Mouse (Mus musculus): Measurements from ENCODE around the gene Lpcat4. TPM values are rescaled to one million over a fixed set of nuclear protein-coding genes. Genes with fewer than 3 reads are reported as not detected.

Gene Lpcat4
- polyA plus RNA-seq, 1 experiment from 2014 or later: 21.0 TPM

DNA sequence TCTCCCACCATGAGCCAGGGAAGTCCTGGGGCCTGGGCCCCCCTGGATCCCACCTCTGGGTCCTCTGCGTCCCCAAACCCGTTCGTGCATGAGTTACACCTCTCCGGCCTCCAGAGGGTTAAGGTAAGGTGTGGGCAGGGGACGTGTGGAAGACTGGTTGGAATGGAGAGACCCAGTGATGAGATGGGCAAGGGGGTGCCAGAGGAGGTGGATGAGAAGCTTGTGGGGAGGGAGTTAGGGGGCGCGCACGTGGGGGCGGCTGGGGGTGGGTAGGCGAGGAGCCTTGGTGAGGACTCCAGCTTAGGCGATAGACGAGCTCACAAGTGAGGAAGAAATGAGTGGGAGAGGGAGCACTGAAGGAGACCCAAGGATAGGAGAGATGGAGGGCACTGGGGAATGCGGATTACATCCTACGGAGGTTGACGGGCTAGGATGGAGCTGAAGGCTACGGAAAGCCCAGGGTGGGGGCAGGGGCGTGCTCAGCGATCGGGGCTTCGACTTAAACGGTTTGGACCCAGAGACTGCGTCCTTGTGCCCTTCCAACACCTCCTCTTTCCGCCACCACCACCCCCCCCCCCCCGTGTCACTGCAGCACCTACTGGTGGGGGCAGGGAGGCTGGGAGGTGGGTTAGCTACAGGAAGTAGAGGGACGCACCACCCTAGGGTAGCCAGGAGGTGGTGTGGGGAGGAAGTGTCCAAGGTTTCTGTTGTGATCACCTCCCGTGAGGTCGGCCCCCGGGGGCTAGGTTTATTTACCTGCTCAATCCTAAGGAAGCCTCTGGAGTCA, 860 bp downstream of the Lpcat4 start:
- under 1% methylated on average over 28 of the region's 28 CpGs for WGBS
- H3K36me3 ChIP-seq: peaks cover 11% of the 10 kb centered on the region; the same call in 1 of the 2 replicates
- H3K9ac ChIP-seq: peak overlapping the region; percentile 66
- H3K27ac ChIP-seq: peak overlapping the region; percentile 94
- peak overlapping the region; percentile 85 for H3K4me3 ChIP-seq
- peaks cover 16% of the 10 kb centered on the region for H3K4me1 ChIP-seq
- H3K9me3 ChIP-seq: no peaks in the 10 kb centered on the region
- peak overlapping the region; percentile 93 for H3K4me2 ChIP-seq
- no peaks in the 10 kb centered on the region for H3K27me3 ChIP-seq
- 0 out of 2 replicates have a peak, but pooled peaks have one; percentile 27 for ATAC-seq (ENCODE audit: insufficient number of reproducible peaks, low FRiP score, low TSS enrichment, low read depth)

DNA sequence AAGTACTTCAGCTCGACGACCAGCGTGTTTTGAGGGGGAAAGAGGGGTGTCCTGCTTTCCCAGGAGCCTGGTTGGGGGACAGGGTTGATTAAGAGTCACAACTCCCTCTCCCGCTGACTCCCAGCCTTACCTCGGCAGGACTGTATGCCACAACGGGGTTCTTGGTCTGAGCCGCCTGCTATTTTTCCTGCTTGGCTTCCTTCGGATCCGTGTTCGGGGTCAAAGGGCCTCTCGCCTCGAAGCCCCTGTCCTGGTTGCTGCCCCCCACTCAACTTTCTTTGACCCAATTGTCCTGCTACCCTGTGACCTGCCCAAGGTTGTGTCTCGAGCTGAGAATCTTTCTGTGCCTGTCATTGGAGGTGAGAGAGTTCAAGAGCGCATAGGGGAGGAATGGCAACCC, 2.5 kb downstream of the Lpcat4 start:
- H3K4me1 ChIP-seq: peaks cover 18% of the 10 kb centered on the region
- no peak overlapping the region for H3K4me3 ChIP-seq
- 73% methylated on average over 14 of the region's 14 CpGs for WGBS
- H3K36me3 ChIP-seq: peaks cover 11% of the 10 kb centered on the region; the same call in 1 of the 2 replicates
- no peak overlapping the region for H3K9ac ChIP-seq
- H3K9me3 ChIP-seq: no peaks in the 10 kb centered on the region
- H3K4me2 ChIP-seq: no peak overlapping the region
- H3K27me3 ChIP-seq: no peaks in the 10 kb centered on the region
- no peak for ATAC-seq (ENCODE audit: insufficient number of reproducible peaks, low FRiP score, low TSS enrichment, low read depth)
- no peak overlapping the region for H3K27ac ChIP-seq

DNA sequence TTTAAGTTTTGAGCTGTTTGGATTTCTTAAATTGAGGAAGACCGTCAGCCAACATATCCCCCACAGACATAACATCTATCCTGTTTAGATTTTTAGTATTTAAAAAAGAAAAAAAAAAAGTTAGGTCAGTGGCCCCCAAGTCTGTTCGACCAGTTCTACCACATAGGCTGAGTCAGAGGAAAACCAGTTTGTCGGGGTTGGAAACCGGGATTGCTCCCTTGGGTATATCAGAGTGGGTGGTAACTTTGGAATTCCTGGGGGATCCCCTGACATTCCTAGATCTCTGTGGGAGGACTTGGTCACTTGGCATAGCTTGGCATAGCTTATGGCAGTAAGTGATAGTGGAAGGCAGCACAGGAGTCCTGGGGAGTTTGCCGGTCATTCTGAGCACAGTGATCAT, 6.0 kb downstream of the Lpcat4 start:
- WGBS: 77% methylated on average over 5 of the region's 5 CpGs
- Histone ChIP-seq H3K4me2 (no peak overlapping the region), H3K9ac (no peak overlapping the region), H3K9me3 (no peaks in the 10 kb centered on the region), H3K4me3 (no peak overlapping the region), H3K36me3 (peaks cover 14% of the 10 kb centered on the region; the same call in 1 of the 2 replicates), H3K27me3 (no peaks in the 10 kb centered on the region), H3K4me1 (peaks cover 13% of the 10 kb centered on the region), H3K27ac (no peak overlapping the region)
- ATAC-seq (ENCODE audit: insufficient number of reproducible peaks, low FRiP score, low TSS enrichment, low read depth): no peak

DNA sequence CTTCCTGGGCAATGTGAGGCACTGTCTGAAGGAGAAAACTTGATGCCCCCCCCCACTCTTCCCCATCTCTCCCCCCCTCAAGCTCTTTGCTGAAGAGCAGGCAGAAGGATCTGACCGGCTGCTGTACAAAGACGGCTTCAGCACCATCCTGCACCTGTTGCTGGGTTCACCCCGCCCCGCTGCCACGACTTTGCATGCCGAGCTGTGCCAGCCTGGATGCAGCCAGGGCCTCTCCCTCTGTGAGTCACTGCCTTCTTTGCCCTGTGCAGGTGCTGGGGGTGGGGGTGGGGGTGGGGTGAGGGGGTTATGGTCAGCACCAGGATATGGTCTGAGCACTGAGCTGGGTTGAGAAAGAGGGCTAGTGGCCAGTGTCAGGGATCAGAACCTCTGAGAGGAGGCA, 6.9 kb downstream of the Lpcat4 start:
- H3K9me3 ChIP-seq: no peaks in the 10 kb centered on the region
- peaks cover 5% of the 10 kb centered on the region; the same call in 1 of the 2 replicates for H3K4me1 ChIP-seq
- H3K27ac ChIP-seq: no peak overlapping the region
- 0 out of 2 replicates have a peak, but pooled peaks have one; percentile 53 for ATAC-seq (ENCODE audit: insufficient number of reproducible peaks, low FRiP score, low TSS enrichment, low read depth)
- 73% methylated on average over 6 of the region's 6 CpGs for WGBS
- peaks cover 14% of the 10 kb centered on the region; the same call in 1 of the 2 replicates for H3K36me3 ChIP-seq
- H3K4me2 ChIP-seq: no peak overlapping the region
- H3K4me3 ChIP-seq: no peak overlapping the region
- H3K27me3 ChIP-seq: no peaks in the 10 kb centered on the region
- no peak overlapping the region for H3K9ac ChIP-seq

DNA sequence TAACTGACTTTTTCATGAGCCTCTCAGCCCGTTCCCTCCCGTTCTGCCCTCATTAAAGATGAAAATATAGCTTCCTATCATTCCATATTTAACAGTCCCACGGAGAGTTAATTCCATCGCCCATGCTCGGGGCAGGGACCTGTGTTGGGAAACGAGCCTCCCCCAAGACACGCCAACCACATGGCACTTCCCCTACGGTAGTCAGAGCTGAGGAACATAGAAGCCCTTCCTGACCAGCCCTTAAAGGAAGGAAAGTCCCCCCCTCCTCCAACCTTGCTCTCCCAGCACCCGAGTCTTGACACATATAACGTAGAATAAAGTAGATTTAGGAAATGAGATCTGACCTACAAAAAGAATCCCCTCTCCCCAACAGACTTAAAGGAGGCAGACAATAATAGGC, 8.1 kb downstream of the Lpcat4 start:
- H3K9ac ChIP-seq: no peak overlapping the region
- no peaks in the 10 kb centered on the region for H3K9me3 ChIP-seq
- no peak overlapping the region for H3K4me3 ChIP-seq
- H3K27ac ChIP-seq: no peak overlapping the region
- H3K36me3 ChIP-seq: peaks cover 14% of the 10 kb centered on the region; the same call in 1 of the 2 replicates
- 71% methylated on average over 10 of the region's 10 CpGs for WGBS
- no peak overlapping the region for H3K4me2 ChIP-seq
- ATAC-seq (ENCODE audit: insufficient number of reproducible peaks, low FRiP score, low TSS enrichment, low read depth): no peak
- 0 out of 2 replicates have a peak, but pooled peaks cover 3% of the 10 kb centered on the region for H3K4me1 ChIP-seq
- H3K27me3 ChIP-seq: no peaks in the 10 kb centered on the region

DNA sequence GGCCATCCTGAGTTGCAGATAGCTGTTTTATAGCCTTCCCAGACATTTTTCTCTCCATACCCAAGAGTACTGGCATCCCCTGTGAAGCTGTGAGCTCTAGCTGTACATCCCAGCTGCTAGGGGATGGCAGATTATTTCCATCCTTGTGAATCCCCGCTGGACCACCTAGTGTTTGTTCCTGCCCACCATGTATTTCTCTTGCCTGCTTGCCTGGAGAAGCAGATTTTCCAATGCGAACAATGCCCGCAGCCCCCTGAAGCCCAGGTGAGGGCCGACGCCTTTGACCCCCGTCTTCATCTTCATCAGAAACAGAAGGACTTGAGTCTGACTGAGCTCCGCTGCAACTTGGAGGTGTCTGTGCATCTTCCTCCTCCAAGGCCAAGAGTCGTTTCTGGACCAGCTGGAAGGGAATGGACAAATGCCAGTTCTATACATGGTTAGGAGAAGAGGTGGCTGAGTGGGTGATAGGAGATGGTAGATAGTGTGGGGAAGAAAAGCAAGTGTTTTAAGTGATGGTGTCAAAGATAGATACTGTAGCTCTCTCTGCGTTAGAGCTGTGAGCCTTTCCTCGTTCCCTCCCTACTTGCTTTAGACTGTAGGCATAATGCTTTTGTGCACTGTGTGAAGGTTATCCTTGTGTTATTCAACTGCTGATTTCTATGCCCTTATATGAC, 10.6 kb downstream of the Lpcat4 start:
- H3K27me3 ChIP-seq: no peaks in the 10 kb centered on the region
- no peak overlapping the region for H3K4me3 ChIP-seq
- no peak overlapping the region for H3K9ac ChIP-seq
- H3K4me2 ChIP-seq: no peak overlapping the region
- H3K4me1 ChIP-seq: 0 out of 2 replicates have a peak, but pooled peaks cover 3% of the 10 kb centered on the region
- no peaks in the 10 kb centered on the region for H3K9me3 ChIP-seq
- no peak for ATAC-seq (ENCODE audit: insufficient number of reproducible peaks, low FRiP score, low TSS enrichment, low read depth)
- peaks cover 2% of the 10 kb centered on the region; the same call in 1 of the 2 replicates for H3K36me3 ChIP-seq
- no peak overlapping the region for H3K27ac ChIP-seq
- WGBS: 90% methylated on average over 10 of the region's 10 CpGs

DNA sequence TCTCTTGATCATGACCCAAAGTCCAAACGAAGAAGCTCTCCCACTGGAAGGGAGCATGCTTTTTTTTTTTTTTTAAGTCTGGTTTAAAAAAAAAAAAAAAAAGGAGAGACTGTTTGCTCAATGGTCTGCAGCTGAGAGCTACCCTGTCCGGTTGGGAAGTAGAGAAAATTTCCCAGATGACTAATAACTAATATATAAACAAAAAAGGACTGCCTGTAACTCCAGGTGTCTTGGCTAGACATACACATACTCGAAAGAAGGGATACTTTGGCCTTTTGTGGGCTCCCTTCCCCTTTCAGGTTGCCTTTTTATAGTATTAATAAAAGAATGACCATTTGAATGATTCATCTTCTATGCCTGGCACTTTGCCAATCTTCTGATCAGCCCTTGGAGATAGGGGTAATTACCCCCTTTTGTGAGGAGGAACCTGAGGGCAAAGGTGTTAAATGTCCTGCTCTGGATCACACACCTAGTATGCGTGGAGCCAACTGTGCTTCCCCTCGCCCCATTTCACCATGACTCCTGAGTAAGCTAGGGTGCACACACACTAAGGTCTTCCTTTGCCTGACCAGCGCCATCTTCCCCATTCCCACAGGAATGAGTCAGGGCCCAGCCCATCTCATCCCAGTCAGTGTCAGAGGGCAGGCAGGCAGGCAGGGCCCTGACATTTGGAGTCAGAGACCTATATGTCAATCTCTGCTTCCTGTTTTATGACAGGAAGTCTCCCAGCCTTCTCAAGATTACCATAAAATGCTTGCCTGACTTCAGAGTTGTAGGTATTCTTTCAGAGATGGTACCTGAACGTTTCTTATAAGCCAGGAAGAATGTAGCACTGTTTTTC, 15.6 kb downstream of the Lpcat4 start:
- 56% methylated on average over 7 of the region's 7 CpGs for WGBS
- no peak overlapping the region for H3K9ac ChIP-seq
- H3K4me2 ChIP-seq: no peak overlapping the region
- H3K4me1 ChIP-seq: no peaks in the 10 kb centered on the region
- H3K9me3 ChIP-seq: no peaks in the 10 kb centered on the region
- no peaks in the 10 kb centered on the region for H3K27me3 ChIP-seq
- no peak overlapping the region for H3K4me3 ChIP-seq
- H3K36me3 ChIP-seq: no peaks in the 10 kb centered on the region
- no peak for ATAC-seq (ENCODE audit: insufficient number of reproducible peaks, low FRiP score, low TSS enrichment, low read depth)
- no peak overlapping the region for H3K27ac ChIP-seq

DNA sequence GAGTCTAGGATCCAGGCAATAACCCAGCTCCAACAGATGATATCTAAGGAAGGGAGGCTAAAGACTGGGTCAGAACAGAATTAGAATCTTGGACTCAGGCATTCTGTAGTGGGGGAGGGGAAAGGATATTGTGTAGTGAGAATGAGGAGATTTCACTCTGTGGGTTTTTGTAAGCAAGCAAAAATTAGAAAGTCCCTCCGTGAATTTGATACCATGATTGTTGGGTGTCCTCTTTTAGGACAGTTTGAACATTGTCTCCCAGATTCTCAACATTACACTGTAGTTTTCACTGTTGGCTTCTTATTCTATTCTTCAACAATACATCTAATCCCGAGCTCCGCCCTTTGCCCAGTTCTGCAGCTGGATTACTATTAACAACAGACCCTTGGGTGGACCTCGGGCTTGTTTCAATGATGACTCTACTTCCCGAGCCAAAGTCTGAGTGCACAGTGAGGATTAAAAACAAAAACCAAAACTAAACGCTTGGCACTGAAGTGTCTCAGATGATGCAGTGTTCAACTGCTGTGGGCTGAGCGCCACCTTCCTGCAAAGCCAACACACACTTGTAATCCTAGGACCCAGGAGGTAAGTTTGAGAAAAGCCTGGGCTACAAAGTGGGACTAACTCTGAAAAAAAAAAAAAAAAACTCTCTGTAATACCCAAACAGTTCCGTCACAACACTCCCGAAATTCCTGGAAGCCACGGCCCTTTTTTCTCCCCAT, 20.1 kb downstream of the Lpcat4 start, which contains the start of gene Nutm1:
Nutm1 (minus strand) TSS at position 51 of the 722 bp plus-strand sequence.
- no peak for ATAC-seq (ENCODE audit: insufficient number of reproducible peaks, low FRiP score, low TSS enrichment, low read depth)
- 73% methylated on average over 10 of the region's 10 CpGs for WGBS

DNA sequence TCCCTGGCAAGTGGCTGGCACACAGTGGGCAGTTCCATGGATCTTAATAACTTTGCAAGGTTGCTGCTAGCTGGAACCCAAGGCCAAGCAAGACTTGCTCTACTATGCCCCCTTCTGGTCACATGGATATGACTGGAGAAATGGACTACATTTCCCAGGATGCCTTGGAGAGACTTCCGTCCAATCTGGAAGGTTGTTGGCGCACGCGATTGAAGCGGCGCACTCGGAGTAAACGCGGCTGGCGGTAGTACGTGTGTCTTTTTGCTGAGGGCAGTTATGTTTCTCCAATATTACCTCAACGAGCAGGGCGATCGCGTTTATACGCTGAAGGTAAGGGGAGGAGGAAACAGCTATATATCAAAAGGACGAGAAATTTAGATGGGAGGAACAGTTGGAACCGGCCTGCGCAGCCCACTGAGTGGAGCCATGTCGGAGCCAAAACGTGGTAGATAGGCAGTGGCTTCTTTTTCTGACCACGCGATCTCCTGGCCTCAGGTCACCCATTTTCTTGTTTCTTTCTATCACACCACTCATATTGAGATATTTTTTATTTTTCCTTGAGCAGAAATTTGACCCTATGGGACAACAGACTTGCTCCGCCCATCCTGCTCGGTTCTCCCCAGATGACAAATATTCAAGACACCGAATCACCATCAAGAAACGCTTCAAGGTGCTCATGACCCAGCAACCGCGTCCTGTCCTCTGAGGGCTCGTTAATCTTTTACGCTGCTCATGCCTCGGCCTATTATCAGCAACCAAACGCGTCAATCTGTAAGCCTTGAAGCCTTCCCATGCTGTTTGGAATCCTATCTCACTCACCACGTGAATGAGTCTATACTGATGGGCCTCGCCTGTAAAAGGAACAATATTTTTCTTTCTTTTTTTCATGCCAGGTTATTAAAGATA, 22.7 kb downstream of the Lpcat4 start, which contains the start of gene Nop10:
Nop10 (plus strand) TSS at position 179 of the 906 bp plus-strand sequence.
- Histone ChIP-seq H3K4me1 (peaks cover 21% of the 10 kb centered on the region), H3K4me3 (peak within 1 kb of the TSS; percentile 65), H3K27me3 (no peaks in the 10 kb centered on the region), H3K36me3 (0 out of 2 replicates have a peak, but pooled peaks cover 2% of the 10 kb centered on the region), H3K9me3 (no peaks in the 10 kb centered on the region), H3K27ac (peak within 1 kb of the TSS; percentile 81), H3K4me2 (peak within 1 kb of the TSS; percentile 61), H3K9ac (peak within 1 kb of the TSS; percentile 54)
- under 1% methylated on average over 36 of the region's 36 CpGs for WGBS
- ATAC-seq (ENCODE audit: insufficient number of reproducible peaks, low FRiP score, low TSS enrichment, low read depth): peak; percentile 50; the same call in 1 of the 2 replicates

More for the DNA sequence above, 20.1 kb downstream of the Lpcat4 start, which contains the start of gene Nutm1:
- no peaks in the 10 kb centered on the region for H3K9me3 ChIP-seq
- H3K4me1 ChIP-seq: peaks cover 12% of the 10 kb centered on the region; the same call in 1 of the 2 replicates
- H3K27me3 ChIP-seq: no peaks in the 10 kb centered on the region
- H3K27ac ChIP-seq: no peak within 1 kb of the TSS
- 0 out of 2 replicates have a peak, but pooled peaks cover 2% of the 10 kb centered on the region for H3K36me3 ChIP-seq
- no peak within 1 kb of the TSS for H3K4me3 ChIP-seq
- H3K9ac ChIP-seq: no peak within 1 kb of the TSS
- no peak within 1 kb of the TSS for H3K4me2 ChIP-seq

DNA sequence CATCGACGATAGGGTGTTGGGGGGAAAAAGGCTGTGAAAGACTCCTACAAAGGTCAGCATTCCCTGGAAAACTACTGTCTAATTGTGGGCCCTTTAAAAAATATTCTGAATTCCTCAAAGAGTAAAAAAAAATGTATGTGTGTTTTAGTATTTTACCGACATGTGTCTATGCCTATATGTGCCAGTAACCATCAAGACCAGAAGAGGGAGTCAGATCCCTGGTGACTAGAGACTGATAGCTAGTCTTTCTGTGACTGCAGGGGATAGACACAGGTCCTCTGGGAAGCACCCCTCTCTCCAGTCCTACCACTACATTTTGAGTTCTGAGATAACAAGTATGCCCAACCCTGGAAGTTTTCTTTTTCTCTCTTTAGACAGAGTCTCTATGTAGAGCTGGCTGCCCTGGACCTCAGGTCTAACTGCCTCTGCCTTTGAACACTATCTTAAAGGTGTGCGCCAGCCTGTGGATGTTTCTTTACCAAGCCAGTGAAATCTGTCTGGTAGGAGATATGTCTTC, 23.6 kb downstream of the Lpcat4 start:
- no peaks in the 10 kb centered on the region for H3K27me3 ChIP-seq
- peak overlapping the region; percentile 61 for H3K4me2 ChIP-seq
- no peaks in the 10 kb centered on the region for H3K9me3 ChIP-seq
- peak overlapping the region; percentile 65 for H3K4me3 ChIP-seq
- WGBS: 35% methylated on average over 4 of the region's 4 CpGs
- no peak for ATAC-seq (ENCODE audit: insufficient number of reproducible peaks, low FRiP score, low TSS enrichment, low read depth)
- peaks cover 21% of the 10 kb centered on the region for H3K4me1 ChIP-seq
- no peak overlapping the region for H3K9ac ChIP-seq
- H3K27ac ChIP-seq: no peak overlapping the region
- 0 out of 2 replicates have a peak, but pooled peaks cover 2% of the 10 kb centered on the region for H3K36me3 ChIP-seq

Data from limb, embryonic 15.5 days (tissue).